Mouse (Mus musculus): ENCODE measurements around the gene Megf11. TPM values are rescaled to one million over a fixed set of nuclear protein-coding genes. Genes with fewer than 3 reads are reported as not detected.

Gene Megf11
- polyA plus RNA-seq, 1 experiment from 2014 or later: 18.0 TPM

DNA sequence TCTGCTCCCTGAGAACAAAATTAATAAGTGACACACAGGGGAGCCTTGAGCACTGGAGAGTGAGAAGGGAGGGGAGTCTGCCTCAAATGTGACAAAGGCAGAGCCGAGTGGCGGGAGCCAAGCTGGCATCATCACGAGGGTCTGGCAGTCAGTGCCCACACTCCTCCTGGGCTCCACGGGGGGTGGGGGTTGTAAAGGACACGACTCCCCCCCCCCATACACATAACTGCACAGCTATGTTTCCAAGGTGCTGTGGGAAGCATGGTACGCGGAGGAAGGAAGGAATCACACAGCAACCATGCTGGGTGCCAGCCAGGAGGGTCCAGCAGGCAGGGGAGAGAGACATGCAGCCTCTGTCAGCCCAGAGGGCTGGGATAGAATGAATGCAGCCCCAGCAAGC lies 170.2 kb downstream of the Megf11 start:
- no peak overlapping the region for H3K4me3 ChIP-seq
- no peak overlapping the region for H3K4me2 ChIP-seq
- H3K4me1 ChIP-seq (replicated peaks): peaks cover 45% of the 10 kb centered on the region
- H3K27me3 ChIP-seq: peaks cover 3% of the 10 kb centered on the region; the same call in 1 of the 2 replicates
- H3K9ac ChIP-seq: peak overlapping the region; percentile 34; the same call in 1 of the 2 replicates
- WGBS: 30% methylated on average over 7 of the region's 7 CpGs
- H3K9me3 ChIP-seq: no peaks in the 10 kb centered on the region
- H3K36me3 ChIP-seq: no peaks in the 10 kb centered on the region
- H3K27ac ChIP-seq (replicated peaks): peak overlapping the region; percentile 52
- ATAC-seq (ENCODE audit: low read depth): peak; percentile 73

DNA sequence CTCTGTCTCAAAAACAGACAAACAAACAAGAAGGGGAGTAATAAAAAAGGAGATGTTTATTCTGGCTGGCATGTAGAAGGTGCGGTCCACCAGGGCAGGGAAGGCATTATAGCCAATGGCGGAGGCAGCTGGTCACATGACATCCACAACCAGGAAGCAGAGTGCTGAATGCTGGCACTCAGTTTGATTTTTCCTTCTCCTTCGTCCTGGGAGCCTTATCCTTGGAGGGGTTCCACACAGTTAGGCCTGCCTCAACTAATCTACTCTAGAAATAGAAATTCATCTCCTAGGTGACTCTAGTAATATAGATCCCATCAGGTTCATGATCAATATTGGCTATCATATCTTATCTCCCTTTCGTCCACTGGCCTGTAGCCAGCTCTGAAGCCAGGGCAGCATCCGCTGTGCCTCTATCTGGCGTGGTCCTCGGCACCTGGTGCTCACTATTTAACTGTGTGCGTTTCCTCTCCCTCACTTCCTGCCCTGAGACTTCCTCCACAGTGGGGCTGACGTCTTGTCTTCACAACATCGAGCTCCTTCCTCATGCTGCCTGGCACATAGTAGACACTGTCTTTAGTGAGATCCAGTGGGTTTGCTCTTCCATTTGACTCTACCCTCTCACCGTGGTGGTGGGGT lies 171.8 kb downstream of the Megf11 start:
- Histone ChIP-seq H3K4me3 (no peak overlapping the region), H3K4me2 (no peak overlapping the region), H3K9ac (no peak overlapping the region), H3K27me3 (peaks cover 3% of the 10 kb centered on the region; the same call in 1 of the 2 replicates), H3K9me3 (no peaks in the 10 kb centered on the region), H3K36me3 (no peaks in the 10 kb centered on the region), H3K4me1 (replicated peaks) (peaks cover 36% of the 10 kb centered on the region), H3K27ac (replicated peaks) (no peak overlapping the region)
- ATAC-seq (ENCODE audit: low read depth): no peak
- WGBS: 87% methylated on average over 11 of the region's 11 CpGs

DNA sequence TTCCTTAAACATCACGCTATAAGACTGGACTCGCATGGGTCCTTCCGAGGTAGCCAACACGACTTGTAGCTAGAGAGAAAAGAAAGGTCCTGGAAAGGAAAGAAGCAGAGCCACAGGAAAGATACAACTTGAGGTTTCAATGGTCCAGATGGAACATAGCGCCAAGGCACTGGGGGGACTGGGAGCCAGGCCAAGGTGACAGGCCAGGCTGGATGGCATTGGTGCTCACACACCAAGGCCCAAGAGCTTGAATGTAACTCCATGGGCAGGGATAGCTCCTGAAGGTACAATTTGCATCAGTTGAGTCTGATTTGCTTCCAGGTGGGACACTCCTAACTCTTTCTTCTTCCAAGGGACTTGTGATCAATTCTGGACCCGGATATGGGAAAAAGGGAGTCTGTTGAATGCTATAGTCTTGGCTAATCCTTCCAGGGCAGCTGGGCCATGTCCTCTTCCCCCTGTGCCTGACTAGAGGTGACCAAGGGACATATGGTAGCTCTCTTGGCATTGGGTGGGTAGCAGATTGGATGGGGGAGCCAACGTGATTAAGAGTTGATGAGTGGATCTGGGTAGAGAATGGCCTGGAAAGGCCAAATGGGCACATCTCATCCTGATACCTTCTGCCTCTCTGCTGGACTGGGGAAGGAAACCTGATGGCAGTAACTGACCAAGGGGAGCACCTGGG lies 172.6 kb downstream of the Megf11 start:
- peaks cover 35% of the 10 kb centered on the region for H3K4me1 ChIP-seq (replicated peaks)
- no peak overlapping the region for H3K27ac ChIP-seq (replicated peaks)
- H3K4me3 ChIP-seq: no peak overlapping the region
- ATAC-seq (ENCODE audit: low read depth): no peak
- peaks cover 3% of the 10 kb centered on the region; the same call in 1 of the 2 replicates for H3K27me3 ChIP-seq
- 96% methylated on average over 7 of the region's 7 CpGs for WGBS
- H3K4me2 ChIP-seq: no peak overlapping the region
- H3K9me3 ChIP-seq: no peaks in the 10 kb centered on the region
- H3K36me3 ChIP-seq: no peaks in the 10 kb centered on the region
- no peak overlapping the region for H3K9ac ChIP-seq

DNA sequence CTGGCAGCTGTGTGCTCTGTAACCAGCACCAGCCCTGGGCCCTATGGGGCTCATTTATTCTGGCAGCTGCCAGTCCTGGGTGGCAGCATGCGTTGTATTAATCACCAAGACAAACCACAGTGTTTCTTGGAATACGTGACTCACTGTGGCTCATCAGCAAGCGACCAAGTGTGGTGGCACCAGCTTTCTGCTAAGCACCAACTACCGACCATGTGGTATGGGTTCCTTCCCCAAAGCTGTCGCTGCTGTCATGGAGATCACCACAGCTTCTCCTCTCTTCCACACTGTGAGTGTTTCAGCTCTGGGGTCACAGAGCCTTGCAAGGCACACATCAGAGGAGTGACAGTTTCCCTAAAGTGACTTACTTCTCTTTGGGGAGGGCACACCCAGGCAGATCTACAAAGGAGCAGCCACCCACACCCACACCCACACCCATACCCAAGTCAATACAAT lies 178.9 kb downstream of the Megf11 start:
- no peak overlapping the region for H3K4me2 ChIP-seq
- H3K9ac ChIP-seq: no peak overlapping the region
- H3K27ac ChIP-seq (replicated peaks): no peak overlapping the region
- no peak overlapping the region for H3K4me3 ChIP-seq
- no peaks in the 10 kb centered on the region for H3K27me3 ChIP-seq
- no peaks in the 10 kb centered on the region for H3K36me3 ChIP-seq
- ATAC-seq (ENCODE audit: low read depth): no peak
- H3K4me1 ChIP-seq (replicated peaks): peaks cover 18% of the 10 kb centered on the region; the same call in 1 of the 2 replicates
- no peaks in the 10 kb centered on the region for H3K9me3 ChIP-seq
- WGBS: 71% methylated on average over 5 of the region's 5 CpGs

DNA sequence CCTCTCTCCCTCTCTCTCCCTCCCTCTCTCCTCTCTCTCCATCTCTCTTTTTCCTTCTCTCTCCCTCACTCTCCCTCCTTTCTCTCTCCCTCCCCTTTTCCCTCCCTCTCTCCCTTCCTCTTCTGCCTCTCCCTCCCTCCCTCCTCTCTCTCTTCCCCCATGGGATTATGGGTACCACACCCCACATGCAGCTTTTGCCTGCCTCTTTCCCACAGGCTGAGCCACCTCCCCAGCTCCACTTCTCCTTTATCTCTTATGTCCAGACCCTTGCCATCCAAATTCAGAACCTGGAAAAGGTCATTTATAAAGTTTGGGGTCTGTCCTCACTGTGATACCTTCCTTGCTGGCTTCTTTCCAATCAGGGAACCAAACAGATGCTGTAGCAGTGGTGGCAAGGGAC lies 180.5 kb downstream of the Megf11 start:
- ATAC-seq (ENCODE audit: low read depth): no peak
- Histone ChIP-seq H3K4me3 (no peak overlapping the region), H3K27me3 (no peaks in the 10 kb centered on the region), H3K4me1 (replicated peaks) (peaks cover 18% of the 10 kb centered on the region; the same call in 1 of the 2 replicates), H3K4me2 (no peak overlapping the region), H3K9ac (no peak overlapping the region), H3K36me3 (no peaks in the 10 kb centered on the region), H3K27ac (replicated peaks) (no peak overlapping the region), H3K9me3 (no peaks in the 10 kb centered on the region)

DNA sequence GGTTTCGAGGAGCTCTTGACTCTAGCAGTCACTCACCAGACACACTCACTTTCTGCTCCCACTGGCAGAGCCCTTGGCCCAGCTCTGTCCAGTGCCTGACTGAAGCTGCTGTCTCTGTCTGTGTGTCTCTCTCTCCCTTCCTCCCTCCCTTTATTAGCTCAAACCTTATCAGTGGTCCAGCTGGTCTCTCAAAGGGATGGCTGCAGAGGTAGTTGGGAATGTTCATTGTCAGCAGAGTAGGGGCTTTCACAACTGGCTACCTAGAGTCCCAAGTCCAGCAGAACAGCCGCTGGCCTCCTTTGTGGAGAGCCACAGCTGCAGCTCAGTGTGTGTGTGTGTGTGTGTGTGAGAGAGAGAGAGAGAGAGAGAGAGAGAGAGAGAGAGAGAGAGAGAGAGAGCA lies 180.9 kb downstream of the Megf11 start:
- Histone ChIP-seq H3K4me3 (no peak overlapping the region), H3K9me3 (no peaks in the 10 kb centered on the region), H3K36me3 (no peaks in the 10 kb centered on the region), H3K4me1 (replicated peaks) (peaks cover 21% of the 10 kb centered on the region; the same call in 1 of the 2 replicates), H3K9ac (no peak overlapping the region), H3K27me3 (no peaks in the 10 kb centered on the region), H3K27ac (replicated peaks) (no peak overlapping the region), H3K4me2 (no peak overlapping the region)
- ATAC-seq (ENCODE audit: low read depth): no peak
- 46% methylated on average over 2 of the region's 2 CpGs for WGBS

DNA sequence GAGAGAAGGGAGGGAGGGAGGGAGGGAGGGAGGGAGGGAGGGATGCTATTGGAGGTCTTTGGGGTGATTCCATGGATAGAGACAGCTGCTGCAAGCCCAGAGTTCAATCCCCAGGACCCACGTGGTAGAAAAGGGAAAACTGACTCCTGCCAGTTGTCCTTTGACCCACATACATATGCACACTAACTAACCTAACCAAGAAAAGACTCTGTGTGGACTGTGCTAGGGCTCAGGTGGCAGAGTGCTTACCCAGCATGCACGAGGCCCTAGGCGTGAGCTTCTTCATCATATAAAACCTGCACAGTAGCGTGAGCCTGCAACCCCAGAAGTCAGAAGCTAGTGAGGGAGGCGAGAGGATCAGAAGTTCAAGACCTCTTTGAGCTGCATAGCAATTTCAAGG lies 182.1 kb downstream of the Megf11 start:
- Histone ChIP-seq H3K27ac (replicated peaks) (no peak overlapping the region), H3K4me3 (no peak overlapping the region), H3K9me3 (no peaks in the 10 kb centered on the region), H3K27me3 (no peaks in the 10 kb centered on the region), H3K36me3 (no peaks in the 10 kb centered on the region), H3K4me2 (no peak overlapping the region), H3K9ac (no peak overlapping the region), H3K4me1 (replicated peaks) (peaks cover 25% of the 10 kb centered on the region)
- WGBS: 55% methylated on average over 5 of the region's 5 CpGs
- ATAC-seq (ENCODE audit: low read depth): no peak

DNA sequence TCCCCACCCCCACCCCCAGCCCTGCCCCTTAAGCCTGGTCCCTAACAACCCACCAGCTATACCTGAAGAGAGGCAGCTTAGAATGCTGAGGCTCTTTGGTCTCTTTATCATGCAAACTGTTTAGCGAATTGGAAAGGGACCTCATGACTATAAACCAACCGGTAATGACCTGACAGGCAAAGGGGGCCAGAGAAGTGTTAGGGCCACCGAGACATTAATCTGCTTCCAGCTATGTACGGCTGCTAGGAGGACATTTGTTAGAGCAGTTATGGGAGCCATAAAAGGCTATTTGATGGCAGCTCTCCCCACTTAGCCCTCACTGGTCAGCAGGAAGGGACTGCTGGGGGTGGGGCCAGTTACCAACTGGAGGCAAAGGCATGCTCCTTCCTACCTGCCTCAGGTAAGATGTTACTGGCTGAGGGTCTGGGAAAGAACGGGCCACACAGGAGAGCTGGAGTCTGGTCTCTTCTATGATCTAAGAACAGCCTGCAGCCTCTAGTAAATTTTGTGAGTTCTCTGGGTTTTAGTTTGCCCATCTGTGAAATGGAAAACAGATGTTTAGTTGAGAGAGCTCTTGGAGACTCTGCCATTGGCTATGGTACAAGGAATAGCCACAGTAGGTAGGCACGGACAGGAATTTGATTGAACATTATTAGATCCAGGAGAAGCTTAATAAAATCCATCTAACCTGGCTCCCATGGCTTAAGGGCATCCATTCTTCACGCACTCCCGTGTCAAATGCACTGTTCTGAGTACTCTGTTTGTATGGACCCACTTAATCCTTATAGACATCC lies 183.2 kb downstream of the Megf11 start:
- H3K4me2 ChIP-seq: no peak overlapping the region
- no peak overlapping the region for H3K27ac ChIP-seq (replicated peaks)
- H3K4me3 ChIP-seq: no peak overlapping the region
- H3K9ac ChIP-seq: no peak overlapping the region
- 33% methylated on average over 8 of the region's 8 CpGs for WGBS
- peaks cover 33% of the 10 kb centered on the region for H3K4me1 ChIP-seq (replicated peaks)
- H3K36me3 ChIP-seq: no peaks in the 10 kb centered on the region
- 0 out of 2 replicates have a peak, but pooled peaks have one; percentile 16 for ATAC-seq (ENCODE audit: low read depth)
- H3K27me3 ChIP-seq: no peaks in the 10 kb centered on the region
- H3K9me3 ChIP-seq: no peaks in the 10 kb centered on the region

DNA sequence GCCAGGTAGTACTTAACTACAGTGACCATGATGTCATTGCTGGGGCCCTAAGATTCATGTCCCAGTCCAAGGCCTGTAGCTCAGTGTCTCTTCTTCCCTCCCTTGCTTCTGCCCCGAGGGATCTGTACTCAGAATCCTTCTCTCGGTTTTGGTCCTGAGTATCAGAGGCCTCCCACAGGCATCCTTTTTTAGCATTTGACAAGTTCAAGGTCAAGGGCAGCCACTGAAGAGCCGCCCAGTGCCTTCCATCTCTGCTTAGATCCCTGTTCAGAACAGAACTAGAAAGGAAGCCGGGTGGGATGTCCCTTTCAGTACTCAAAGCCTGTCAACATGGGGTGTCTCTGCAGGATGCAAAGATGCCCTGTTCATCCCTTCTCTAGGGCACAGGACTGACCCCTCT lies 185.0 kb downstream of the Megf11 start:
- no peaks in the 10 kb centered on the region for H3K36me3 ChIP-seq
- H3K27me3 ChIP-seq: no peaks in the 10 kb centered on the region
- ATAC-seq (ENCODE audit: low read depth): no peak
- no peak overlapping the region for H3K9ac ChIP-seq
- H3K9me3 ChIP-seq: no peaks in the 10 kb centered on the region
- no peak overlapping the region for H3K27ac ChIP-seq (replicated peaks)
- H3K4me3 ChIP-seq: no peak overlapping the region
- no peak overlapping the region for H3K4me2 ChIP-seq
- 62% methylated on average over 4 of the region's 4 CpGs for WGBS
- peaks cover 39% of the 10 kb centered on the region for H3K4me1 ChIP-seq (replicated peaks)

DNA sequence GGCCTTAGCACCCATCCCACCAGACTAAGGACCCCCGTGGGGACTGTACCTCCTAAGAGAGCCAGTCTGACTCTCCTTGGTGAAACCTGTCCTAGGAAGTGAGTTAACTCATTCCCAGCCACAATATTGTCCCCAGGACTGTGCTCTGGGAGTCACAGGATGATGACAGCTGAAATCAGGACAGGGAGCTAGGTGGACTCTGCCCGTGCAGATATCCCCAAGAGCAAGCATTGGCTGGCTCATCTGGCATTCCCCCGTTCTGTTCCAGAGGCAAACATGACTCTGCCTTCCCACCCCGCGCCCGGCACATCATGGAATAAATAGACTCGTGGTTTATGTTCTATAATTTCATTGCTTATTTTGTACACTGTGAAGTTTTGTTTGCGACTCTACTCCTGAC lies 185.7 kb downstream of the Megf11 start:
- no peak for ATAC-seq (ENCODE audit: low read depth)
- H3K4me2 ChIP-seq: no peak overlapping the region
- H3K9me3 ChIP-seq: no peaks in the 10 kb centered on the region
- H3K36me3 ChIP-seq: no peaks in the 10 kb centered on the region
- 90% methylated on average over 8 of the region's 8 CpGs for WGBS
- H3K27me3 ChIP-seq: no peaks in the 10 kb centered on the region
- H3K27ac ChIP-seq (replicated peaks): no peak overlapping the region
- no peak overlapping the region for H3K4me3 ChIP-seq
- H3K4me1 ChIP-seq (replicated peaks): peaks cover 43% of the 10 kb centered on the region
- H3K9ac ChIP-seq: no peak overlapping the region

DNA sequence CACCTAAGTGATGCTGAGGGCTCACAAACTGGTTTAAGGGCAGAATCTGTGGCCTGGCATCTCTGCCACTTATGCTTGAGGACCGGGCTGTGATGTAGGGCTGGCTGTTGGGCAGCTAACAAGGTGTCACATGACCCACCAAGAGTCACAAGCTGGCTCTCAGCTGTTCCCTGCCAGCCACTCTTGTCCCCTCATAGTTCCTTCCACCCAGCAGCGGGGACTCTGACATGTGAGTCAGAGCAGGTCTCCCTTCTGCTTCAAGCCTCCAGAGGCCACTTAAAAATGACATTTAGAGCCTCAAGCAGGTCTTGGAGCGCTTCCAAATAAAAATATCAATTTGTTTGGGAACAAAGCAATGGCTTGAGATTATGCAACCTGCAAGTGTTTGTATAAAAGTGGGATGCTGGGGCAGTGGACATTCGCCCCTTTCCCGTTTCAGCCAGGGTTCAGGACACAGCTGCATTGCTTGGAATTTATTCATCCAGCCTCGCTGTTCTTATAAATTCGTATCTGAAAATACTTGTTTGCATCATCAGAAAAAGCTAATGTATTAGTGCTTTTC lies 187.3 kb downstream of the Megf11 start:
- Histone ChIP-seq H3K36me3 (no peaks in the 10 kb centered on the region), H3K9ac (no peak overlapping the region), H3K4me2 (no peak overlapping the region), H3K9me3 (no peaks in the 10 kb centered on the region), H3K27ac (replicated peaks) (no peak overlapping the region), H3K27me3 (no peaks in the 10 kb centered on the region), H3K4me1 (replicated peaks) (peaks cover 58% of the 10 kb centered on the region), H3K4me3 (no peak overlapping the region)
- WGBS: 67% methylated on average over 7 of the region's 7 CpGs
- ATAC-seq (ENCODE audit: low read depth): no peak

DNA sequence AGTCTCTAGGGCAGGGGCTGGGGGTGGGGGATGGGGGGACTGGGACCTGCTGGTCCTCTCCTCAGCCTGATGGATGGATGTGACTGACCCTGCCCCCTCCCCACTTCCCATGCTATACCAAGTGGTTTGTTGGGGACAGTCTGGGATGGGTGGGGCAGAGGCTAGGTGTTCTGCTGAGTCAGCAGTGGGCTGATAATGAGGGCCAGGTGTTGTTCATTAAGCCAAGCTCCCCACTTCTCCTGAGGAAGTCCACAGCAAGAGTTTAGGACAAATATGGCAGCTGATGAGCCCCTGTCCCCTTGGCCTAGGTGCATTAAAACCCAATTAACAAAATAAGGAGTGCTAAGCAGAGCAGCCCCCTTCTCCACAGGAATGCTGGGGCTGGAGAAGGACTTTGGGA lies 190.2 kb downstream of the Megf11 start:
- no peak overlapping the region for H3K4me3 ChIP-seq
- ATAC-seq (ENCODE audit: low read depth): no peak
- peak overlapping the region; percentile 63; the same call in 1 of the 2 replicates for H3K27ac ChIP-seq (replicated peaks)
- no peaks in the 10 kb centered on the region for H3K9me3 ChIP-seq
- no peaks in the 10 kb centered on the region for H3K27me3 ChIP-seq
- H3K36me3 ChIP-seq: no peaks in the 10 kb centered on the region
- no peak overlapping the region for H3K4me2 ChIP-seq
- H3K4me1 ChIP-seq (replicated peaks): peaks cover 73% of the 10 kb centered on the region
- no peak overlapping the region for H3K9ac ChIP-seq

All from neural tube, embryonic 13.5 days (tissue).